Mouse (Mus musculus) small intestine, adult 2 months (tissue): Measurements from ENCODE around the gene Fgf18.

Source experiments
- CTCF ChIP-seq: fragments of 200-500 bp; IDR thresholded peaks from 2 replicates; pipeline ENCODE4 v1.5.1; 2012; ENCODE audit warnings: low read depth, mild to moderate bottlenecking, control low read depth, inconsistent platforms, low read length, moderate library complexity, mixed read lengths; ENCODE audit not compliant: insufficient replicate concordance, insufficient read length; ENCODE audit errors: extremely low read depth
- POLR2A ChIP-seq: fragments of 200-500 bp; IDR thresholded peaks from 2 replicates; pipeline ENCODE4 v1.6.1; 2012; ENCODE audit warnings: low read depth, mild to moderate bottlenecking, control low read depth, inconsistent platforms, low read length, moderate library complexity

GRCm38 (mm10) chr11:33148338-33149087 is 1.3 kb upstream of the Fgf18 start:
- peak; percentile 80; the same call in 1 of the 2 replicates for TF ChIP-seq CTCF
- no peak for TF ChIP-seq POLR2A
